Mouse (Mus musculus) lung, postnatal 10 days (tissue): ENCODE data around the gene Stx5a.

ENCODE experiments used
- DNase-seq: peaks from one replicate; pipeline ENCODE4 v3.0.0; 2021

Stx5a gene

DNA sequence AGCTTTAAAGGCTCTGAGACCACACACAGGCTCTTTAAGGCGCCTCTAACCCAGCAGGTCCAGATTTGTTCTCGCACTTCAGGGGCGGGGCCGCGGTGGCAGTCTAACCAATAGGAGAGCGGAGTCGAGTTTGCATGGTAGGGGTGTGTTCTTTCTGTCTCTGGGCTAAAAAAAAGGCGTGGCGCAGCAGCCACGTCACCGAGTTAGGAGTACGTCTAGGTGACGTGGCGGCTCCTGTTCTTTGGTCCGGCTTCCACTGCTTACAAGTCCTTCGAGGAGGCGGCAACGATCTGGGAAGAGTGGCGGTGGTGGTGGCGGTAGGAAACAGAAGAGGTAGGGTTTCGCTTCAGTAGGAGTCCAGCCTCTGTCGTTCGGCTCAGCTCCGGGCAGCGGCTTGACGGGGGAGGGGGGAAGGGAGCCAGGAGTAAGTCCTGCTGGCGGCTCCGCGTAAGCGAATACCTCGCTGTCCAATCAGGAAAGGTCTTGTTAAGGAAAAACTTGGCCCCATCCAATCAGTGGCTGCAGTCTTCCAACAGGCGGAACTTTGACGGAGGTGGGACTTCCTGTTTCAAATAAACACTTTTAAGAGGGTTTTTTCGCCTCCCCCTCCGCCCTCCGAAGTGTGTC lies at the start of gene Stx5a:
Stx5a (plus strand) TSS at position 171 of the 627 bp plus-strand sequence.
- peak; percentile 98 for DNase-seq

DNA sequence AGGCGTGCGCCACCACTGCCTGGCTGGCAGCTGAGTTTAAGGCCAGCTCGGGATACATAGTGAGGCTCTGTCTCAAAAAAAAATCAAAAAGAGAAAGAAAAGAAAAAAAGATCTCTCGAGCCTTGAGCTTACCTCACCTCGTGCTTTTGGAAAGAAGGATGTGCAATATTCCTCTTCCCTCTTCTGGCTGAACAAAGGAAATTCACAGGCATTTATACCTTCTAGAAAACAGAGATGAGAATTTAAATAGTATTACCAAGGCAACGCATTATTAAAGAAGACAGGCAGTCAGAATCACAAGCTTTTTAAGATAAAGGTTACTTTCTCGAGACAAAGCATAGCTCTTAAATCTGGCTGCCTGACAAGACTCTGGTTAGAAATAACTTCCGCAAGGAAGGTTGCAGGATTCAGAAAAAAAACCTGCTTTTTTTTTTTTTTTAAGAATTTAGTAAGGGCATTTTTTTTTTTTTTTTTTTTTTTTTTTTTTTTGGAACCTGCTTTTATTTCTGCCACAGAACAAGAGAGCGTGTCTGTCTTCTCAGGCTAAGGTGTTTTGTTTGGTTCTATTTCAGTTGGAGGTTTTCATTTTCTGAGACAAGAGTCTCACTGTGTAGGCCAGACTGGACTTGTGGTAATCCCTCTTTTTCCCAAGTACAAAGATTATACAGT lies 49.2 kb upstream of the Stx5a start:
- DNase-seq, result no peak

DNA sequence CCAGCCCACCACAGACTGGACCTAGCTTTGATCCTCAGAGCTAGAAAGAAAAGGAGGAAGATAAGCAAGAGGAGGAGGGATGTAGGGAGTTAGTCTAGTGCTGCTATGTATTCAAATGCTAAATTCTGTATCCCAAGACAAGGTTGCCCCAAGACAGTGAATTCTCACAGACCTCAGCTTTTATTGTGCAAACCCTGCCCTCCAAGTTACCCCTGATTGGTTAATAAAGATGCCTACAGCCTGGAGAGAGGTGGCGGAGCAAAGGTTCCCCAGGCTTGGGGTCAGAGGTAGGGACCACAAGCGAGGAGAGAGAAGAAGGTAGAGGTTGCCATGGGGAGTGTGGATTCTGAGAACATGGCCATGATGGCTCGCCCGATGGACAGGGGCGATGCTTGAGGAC lies 48.5 kb upstream of the Stx5a start:
- no peak for DNase-seq

DNA sequence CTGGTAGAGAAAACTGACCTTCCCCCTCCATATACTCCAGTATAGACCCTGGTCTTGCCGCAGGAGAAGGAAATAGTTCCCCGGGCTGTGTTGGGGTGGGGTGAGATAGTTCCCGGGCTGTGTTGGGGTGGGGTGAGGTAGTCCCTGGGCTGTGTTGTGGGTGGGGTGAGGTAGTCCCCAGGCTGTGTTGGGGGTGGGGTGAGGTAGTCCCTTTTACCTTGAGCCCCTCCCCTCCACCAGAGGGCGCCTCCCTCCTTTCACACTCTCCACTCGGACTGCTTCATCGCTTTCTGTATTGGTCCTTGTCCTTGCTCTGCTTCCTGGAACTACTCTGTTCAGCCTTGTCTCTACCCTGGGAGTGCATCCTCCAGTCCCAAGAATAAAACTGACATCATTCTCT lies 45.9 kb upstream of the Stx5a start:
- peak; percentile 69 for DNase-seq

DNA sequence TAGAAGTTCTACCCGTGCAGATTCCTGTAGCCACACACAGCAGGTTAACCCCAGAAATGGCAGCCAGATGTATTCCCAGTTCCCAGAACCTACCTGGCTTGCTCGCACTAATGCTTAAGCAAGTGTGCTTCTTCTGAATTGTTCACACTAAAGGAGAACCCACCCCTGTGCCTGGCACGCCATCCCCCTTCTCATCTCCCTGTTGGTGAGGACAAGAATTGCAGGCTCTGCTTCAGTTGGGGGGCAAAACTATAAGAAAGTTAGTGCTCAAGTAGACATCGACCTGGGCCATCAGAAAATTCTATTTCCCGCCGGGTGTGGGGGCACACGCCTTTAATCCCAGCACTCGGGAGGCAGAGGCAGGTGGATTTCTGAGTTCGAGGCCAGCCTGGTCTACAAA lies 41.6 kb upstream of the Stx5a start:
- DNase-seq, result no peak

DNA sequence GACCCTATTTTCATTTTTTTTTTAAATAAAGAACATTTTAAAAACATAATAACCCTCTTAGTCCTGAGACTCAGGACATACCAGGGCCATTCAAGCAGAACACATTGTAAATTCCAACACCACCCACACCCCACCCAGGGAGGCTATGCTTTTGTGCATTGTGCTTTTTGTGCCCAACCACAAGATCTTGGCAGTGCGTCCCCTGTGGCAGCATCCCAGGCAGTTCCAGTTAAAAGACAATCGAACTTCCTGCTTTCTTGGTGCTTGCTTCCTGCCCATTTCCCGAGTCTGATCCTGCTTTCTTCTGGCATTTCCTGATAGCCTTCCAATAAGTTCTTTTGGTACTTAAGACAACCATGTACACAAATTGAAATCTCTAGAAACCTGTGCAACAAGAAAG lies 38.8 kb upstream of the Stx5a start:
- peak; percentile 83 for DNase-seq

DNA sequence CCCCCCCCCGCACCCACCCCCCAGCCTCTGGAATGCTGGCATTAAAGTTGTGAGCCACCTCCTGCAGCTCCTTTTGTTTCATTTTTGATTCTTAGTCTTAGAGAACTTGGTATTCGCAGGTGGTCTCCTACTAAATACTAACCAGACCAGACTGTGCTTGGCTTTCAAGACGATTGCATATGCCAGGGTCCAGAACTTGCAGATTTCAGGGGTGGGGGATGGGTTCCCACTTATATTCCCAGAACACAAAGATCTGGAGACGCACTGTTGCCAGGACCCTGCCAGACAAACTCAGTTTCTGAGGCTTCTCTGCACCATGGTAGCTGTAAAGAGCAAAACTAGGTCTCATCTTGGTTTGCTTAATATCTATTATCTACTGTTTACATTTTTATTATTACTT lies 37.6 kb upstream of the Stx5a start:
- DNase-seq, result no peak

DNA sequence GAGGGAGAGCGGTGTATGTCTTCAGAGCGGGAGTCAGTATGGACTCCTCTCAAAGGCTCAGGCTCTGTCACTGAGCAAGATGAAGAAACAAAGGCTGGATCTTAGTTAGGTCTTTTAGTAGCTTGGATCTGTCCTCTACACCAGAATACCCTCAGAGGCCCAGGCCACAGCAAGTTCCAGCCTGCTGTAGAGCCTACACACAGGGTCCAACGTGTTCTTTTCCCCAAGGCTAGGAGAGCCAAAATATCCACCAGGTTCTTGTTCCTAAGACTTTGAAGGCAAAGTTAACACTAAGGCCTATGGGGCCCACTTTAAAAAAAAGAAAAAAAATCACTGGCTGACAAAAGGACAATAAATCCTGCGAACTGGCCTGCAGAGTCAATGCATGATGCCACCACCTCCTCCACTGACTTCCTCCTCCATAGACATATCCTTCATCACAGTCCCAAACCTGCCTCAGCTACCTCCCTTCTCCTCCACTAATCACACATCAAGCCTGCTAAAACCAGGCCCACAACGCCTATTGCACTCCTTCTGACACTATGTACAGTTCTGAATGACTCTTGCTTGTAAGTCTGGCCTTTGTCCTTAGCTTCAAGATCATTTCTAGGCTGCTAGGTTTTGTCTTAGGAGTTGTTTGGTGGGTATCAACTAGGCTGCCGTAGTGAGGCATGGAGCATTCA lies 36.0 kb upstream of the Stx5a start:
- no peak for DNase-seq

DNA sequence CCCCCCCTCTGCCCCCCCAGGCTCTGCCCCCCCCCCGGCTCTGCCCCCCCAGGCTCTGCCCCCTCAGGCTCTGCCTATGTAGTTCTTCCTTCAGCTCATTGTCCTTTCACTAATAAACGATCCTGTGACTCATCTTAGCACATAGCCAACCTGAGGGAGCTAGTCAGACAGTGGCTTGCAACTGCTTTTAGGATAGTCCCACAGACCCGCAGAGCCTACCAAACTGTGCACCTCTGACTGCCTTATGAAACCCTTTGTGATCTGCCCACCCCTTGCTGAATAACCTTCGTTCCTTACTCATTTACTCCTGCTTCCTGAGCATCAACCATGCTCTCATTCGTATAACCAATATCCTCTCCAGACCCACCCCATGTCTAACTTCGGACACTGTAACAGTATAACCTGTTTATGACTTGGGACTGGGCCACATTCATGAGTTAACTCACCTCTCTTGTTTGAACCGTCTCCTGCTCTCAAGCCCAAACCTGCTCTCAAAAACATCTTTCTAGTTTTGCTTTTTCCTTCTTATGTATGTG lies 35.0 kb upstream of the Stx5a start:
- DNase-seq, result no peak

DNA sequence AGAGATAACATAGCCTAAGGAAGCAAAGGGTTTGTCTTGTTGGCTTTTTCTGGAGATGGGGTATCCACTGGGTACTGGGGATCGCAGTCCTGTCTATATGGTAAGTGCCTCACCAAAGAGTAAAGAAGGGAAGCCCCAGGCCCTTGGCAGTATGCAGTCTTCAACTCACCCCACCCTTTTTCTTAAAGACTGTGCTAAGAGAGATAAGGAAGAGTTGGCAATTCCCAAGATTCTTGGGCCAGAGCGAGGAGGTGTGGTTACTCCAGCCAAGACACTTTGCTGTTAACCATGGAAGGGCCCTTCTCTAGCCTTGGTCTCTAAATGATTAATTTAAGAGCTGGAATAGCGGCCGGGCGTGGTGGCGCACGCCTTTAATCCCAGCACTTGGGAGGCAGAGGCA lies 34.3 kb upstream of the Stx5a start:
- DNase-seq, result no peak

DNA sequence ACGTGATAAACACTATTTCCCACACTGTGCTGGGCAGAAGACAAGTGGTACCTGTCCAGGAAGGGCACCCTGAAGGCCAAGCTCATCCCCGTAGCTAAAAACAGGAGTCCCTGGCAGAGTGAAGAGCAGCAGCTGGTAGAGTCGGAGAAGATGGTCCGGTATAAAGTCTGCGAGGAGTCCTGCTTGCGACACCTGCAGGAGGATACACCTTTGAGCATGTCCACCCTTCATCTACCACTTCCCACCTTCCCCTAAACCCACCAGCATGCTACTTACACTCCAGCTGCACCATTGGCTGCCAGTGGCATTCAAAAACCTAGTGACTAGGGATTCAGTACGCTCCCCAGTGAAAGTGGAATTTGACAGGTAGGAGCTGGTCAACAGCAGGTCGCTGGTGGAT lies 32.3 kb upstream of the Stx5a start:
- no peak for DNase-seq

DNA sequence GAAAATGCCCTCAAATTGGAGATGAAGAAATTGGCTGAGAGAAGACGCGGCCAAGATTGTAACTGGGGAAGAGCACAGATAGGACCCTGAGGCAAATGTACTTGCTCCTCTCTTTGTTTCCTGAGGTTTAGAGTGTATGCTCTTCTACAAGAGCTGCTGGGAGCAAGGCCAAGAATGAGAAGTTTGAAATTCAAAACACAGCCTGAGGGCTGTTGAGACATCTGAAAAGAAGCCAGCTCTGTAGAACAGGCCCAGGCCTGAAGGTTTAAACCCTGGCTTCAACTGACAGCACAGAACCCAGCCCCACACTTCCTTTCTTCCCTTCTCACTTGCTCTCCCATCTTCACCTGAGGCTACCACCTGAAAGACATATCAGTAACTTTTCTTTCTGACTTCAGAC lies 31.2 kb upstream of the Stx5a start:
- DNase-seq, result peak; percentile 49

DNA sequence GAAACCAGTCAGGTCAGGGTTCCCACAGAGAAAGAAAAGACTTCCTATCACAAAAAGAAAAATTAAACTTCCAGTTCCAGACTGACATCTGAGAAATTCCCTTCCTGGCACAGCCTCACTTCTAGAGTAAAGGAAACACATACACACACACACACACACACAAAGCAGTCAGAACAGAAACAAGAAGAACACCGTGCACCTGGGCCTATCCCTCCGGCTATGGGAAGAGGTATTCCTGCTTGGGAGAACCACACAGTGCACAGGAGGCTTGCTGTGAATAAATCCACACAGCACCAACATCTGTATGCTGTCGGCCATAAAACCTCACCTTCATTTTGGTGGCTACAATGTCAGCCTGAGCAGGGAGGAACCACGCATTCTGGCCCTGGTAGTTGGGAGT lies 29.7 kb upstream of the Stx5a start:
- no peak for DNase-seq

DNA sequence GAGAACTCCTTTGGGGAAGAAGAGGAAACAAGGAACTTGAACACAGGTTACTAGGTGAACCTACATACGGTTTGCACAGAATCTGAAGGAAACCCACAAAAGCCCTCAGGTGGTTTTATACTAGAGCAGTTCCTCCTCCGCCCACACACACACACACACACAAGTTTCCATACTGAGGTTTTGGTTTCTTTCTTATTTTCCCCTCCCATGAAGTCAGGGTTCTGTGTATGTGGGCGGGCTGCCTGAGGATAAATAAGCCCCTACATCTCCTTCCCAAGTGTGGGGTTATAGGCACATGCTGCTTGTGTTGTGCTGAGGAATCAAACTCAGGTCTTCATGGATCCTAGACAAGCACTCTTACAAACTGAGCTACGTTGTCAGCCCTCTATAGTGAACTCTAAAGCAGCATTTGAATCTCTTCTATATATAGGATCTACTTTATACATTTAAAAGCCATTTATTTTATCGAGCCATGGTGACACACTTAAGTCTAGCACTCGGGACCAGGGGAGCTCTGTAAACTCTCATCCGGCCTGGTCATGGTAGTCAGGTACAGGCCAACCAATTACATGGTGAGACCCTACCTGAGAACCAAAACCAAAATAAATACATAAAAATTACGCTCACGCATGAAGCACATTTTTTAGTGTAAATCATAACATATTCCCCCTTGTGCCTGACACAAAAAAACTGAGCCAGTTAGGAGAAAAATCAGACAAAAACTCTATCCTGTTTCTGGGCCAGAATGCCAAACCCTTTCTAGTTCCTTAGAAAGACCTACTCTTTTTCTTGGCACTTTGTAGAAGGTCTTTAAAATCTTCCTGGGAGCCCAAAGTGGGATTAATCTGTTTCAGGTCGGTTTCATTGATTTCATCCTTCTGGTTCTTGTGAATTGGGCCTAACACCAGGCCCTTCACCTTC lies 29.0 kb upstream of the Stx5a start:
- no peak for DNase-seq

DNA sequence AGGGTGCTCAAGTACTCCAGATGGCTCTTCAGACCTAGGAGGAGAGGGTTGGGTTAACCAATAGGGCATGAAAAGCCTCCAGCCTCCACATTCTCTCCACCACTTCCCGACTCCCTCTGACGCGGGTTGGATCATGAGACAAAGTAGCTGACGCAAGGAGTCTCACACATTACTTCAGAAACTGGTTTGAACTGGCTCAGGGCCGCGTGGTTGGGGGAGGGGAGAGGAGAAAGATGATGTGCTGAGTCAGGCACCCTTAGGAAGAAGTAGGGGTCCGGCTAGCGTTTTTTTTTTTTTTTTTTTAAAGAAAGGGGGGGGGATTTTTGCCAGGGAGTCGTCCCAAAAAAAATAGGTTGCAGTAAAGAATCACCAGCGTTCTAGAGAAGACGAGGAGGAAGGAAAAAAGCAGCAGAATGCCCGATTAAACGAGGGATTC lies 28.3 kb upstream of the Stx5a start:
- DNase-seq, result peak; percentile 91

DNA sequence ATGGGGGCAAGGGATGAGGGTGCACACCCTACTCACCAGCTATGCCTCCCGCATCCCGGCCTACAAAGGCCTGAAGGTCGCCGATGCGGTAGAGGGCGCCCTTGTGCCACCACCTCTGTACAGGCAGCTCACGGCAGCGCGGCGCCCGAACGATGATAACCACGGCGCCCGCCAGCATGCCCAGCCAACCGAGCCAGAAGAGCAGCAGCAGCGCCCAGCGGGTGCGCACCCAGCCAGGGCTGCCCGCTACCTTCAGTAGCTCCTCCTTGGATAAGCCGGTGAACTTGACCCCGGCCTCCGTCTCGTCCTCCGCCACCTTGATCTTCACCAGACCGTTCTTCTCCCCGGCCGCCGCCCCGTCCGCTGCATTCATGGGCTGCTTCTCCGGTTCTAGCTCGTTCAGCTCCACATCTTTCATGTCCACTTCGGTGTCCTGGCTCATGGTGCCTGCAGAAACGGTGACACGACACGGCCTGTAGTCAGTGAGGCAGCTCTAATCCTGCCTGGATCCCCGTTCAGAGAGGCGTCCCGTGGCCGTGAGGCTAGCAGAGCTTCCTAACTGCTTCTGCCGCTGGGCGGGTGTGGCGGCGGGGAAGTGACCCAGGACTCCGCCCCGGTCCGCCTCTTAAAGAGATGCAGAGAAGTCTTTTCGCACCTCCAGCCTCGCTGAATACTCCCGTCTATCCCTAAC lies 27.8 kb upstream of the Stx5a start:
- DNase-seq, result peak; percentile 96

DNA sequence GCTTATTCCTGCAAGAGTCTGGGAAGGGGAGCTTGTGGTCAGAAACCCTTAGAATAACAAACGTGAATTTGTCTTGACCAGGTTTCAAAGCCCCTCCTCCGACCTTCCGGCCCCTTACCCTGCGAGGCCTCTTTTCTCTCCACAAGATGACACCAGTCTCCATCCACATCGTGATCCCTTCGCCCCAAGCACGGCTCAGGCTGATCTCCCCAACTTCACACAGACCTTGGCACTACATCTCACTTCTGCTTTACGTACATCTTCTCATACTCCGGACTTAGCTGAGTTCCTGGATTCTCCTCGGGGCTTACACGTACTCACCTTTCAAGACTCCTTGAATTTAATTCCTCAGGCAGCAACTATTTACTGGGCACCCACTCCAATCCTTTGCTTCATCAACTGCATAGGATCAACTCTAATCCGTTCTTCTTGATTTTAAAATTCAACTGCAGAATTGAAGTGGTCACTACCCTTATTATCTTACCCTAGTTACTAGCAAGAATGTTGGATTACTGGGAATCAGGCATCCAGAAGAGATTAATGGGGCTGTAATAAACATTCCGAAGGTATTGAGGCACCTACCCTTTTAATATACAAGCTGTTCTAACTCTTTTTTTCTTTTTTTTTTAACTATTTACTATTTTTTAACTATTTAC lies 27.1 kb upstream of the Stx5a start:
- DNase-seq, result no peak

DNA sequence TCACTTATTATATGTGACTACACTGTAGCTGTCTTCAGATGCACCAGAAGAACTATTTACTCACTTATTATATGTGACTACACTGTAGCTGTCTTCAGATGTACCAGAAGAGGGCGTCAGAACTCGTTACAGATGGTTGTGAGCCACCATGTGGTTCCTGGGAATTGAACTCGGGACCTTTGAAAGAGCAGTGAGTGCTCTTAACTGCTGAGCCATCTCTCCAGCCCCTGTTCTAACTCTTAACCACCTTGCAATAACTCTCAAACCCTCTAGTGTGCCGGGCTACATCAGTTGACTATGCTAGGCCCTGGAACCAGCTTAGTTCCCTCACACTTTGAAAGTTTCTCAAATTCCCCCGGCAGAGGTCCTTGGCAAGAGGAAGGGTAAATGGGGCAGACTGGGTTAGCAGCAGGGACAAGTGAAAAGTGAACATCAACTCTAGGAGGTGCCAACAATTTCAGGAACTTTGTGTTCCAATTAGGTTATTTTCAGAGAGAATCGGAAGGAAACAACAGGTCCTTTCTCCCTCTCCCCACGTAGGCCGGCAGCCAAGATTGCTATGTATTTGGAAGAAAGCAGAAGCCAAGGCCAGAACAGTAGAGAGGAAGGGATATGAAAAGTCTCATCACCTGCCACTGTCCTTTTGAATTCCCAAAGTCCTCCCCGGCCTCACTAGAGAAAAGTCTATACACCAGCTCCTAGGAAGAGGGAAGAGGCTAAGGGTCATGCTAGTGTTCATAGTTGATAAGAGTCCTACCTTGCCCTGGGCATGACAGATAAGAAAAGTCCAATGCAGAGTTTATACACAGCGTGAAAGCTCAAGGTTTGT lies 26.3 kb upstream of the Stx5a start:
- no peak for DNase-seq

DNA sequence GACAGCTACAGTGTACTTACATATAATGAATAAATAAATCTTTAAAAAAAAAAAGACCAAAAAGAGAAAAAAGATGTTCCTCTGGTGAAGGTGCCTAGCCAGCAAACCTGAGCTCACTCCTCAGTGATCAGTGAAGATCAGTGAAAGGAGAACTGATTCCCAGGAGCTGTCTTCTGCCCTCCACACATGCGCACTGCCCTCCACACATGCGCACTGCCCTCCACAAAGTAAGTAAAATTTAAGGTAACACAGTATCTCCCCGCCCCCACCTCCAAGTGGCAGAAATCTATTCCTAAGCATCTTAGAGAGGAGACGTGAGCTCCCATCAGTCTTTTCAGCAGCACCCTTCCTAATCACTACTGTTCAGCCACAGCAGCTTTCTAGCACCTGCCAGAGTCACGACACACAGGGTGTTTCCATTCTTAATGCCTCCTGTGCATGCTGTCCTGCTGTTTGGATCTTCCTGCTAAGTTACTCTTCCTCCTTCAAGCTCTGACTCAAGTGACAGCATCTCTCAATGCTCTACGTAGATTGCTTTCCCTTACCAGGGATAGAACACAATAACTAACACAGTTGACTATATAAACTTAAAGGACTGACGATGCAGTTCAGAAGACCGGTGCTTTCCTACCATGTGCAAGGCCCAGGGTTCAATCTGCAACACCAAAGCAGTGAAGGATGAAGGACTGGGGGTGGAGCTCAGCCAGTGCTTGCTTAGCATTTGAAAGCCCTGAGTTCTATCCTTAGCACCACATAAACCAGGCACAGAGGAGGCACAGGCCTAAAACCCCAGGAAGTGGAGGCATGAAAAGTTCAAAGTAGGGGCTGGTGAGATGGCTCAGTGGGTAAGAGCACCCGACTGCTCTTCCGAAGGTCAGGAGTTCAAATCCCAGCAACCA lies 25.1 kb upstream of the Stx5a start:
- no peak for DNase-seq
